Mouse (Mus musculus) ovary, postnatal 36 days (tissue): ENCODE data around the gene Tmem8b.

Experiments
- DNase-seq: peaks from one replicate; pipeline ENCODE4 v3.0.0; 2022; ENCODE audit warnings: low spot score, mixed read lengths

Gene Tmem8b

DNA sequence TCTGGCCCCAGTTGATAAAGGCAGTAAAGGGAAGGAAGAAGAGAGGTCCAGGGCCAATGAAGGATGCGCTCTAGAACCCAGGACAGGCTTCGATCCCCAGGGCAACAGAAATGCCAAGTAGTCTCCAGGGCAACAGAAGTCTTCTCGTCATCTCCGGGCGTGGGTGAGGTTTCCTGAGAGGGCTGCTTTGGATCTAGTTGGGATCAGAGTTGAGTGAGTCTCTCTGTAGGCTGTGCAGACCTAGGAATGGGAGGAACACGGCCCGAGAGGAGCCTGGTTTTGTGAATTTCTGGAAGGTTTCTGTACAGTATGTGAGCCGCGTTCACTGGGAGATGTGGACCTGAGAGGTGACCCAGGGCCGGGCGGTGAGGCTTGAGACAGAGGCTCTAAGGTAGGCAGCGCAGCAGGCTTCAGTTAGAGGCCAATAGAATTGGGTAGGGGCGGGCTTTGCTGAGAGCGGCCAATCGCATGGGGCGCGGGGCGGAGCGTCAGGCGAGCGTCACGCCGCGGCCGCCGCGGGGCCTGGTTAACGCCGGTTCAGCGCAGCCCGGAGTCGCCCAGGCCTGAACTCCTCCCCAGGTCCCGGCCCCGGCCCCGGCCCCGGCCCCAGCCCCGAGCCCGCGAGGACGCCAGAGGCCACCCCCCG lies at the start of gene Tmem8b, which contains the start of gene Fam221b:
Gene Tmem8b (plus strand): TSS at position 190 of the 646 bp plus-strand sequence.
Gene Fam221b (minus strand): TSS at position 364 of the 646 bp plus-strand sequence.
- peak; percentile 89 for DNase-seq

GRCm38 (mm10) chr4:43620146-43620778 lies 48.5 kb upstream of the Tmem8b start:
- no peak for DNase-seq

DNA sequence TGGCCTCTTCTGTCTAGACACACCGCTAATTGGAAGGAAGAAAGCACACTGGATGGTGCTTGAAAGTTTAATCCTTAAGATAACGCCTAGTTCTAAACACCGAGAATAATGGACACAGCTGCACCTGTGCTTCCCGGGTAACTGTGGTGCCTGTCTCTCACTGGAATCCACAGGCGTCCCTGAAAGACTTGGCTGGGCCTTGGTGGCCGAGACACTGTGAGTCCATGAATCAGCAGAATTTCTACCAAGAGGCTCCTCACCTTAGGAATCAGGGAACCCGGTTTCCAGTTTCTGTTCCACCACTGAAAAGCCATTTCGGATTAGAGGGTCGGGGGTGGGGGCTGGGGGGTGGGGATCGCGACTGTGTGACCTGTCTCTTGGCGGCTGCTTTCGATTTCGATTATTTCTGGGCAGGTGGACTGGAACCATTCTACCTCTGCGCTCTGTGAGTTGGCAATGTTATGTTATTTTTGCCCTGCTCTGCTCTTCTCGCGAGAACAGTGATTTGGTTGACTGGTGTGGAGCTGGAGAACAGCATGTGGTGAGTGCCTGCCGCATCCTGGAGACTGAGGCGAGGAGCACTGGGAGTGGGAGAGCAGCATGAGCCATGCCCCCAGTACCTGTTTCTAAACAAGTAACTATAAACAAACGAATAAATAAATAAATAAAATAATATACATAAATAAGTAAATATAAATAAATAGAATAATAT lies 39.5 kb upstream of the Tmem8b start:
- DNase-seq = no peak

GRCm38 (mm10) chr4:43630030-43630581 lies 38.7 kb upstream of the Tmem8b start:
- DNase-seq = peak; percentile 47

DNA sequence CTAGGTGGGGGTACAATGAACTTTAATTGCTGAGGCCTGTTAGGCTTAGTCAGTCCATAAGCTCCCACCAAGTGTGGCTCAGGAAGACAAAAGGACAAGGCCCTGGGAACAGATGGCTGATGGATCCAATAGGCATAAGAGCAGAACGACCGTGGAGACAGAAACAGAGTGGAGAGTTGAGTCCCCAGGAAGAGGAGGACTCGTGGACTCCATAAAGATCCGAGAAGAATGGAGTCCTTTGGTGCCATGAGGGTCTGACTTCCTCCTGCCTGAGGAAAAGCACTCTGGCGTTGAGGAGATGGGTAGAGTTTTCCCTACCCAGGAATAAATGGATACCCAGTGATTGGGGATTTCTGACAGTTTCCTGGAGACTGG lies 38.1 kb upstream of the Tmem8b start:
- no peak for DNase-seq

DNA sequence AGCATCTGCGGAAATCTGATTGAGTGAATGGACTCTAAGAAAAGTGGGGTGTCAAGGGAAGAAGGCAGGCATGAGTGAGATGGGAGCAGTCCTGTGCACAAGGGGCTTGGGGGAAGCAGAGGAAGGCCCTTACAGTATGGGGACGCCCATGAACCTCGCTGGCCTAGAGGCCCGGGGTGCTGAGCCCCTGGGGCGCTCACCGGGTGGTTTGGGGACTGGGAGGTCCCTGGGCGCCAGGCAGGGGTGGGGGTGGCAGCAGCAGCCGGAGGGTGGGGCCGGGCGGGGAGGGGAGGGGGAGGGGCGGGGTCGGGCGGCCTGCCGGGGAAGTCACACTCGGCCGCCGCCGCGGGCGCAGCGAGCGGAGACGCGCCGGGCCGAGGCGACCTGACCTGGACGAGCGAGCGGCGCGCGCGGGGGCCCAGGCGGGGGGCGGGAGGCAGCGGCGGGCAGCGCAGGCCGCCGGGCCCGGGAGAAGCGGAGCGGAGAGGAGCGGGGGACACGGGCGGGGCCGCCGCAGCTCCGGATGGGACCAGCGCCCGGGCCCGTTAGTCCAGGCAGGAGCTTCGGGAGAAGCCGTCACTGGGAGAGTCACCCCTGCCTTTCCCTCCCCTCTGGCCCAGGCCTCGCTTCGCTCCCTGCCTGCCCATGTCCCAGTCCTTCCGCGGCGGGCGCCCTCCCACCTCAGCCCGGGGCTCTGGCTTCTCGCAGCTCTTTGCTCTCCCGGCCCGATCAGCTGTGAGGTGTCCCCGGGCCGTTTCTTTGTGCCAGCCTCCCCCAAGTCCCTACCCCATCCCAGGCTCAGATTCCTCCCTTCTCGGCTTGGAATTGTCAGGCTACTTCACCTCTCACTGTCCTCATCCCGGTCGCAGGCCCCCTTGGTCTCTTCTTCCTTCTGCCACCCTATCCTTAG lies 37.5 kb upstream of the Tmem8b start, which contains the start of gene Npr2:
Gene Npr2 (plus strand): TSS at position 890 of the 910 bp plus-strand sequence.
- DNase-seq = peak; percentile 80

DNA sequence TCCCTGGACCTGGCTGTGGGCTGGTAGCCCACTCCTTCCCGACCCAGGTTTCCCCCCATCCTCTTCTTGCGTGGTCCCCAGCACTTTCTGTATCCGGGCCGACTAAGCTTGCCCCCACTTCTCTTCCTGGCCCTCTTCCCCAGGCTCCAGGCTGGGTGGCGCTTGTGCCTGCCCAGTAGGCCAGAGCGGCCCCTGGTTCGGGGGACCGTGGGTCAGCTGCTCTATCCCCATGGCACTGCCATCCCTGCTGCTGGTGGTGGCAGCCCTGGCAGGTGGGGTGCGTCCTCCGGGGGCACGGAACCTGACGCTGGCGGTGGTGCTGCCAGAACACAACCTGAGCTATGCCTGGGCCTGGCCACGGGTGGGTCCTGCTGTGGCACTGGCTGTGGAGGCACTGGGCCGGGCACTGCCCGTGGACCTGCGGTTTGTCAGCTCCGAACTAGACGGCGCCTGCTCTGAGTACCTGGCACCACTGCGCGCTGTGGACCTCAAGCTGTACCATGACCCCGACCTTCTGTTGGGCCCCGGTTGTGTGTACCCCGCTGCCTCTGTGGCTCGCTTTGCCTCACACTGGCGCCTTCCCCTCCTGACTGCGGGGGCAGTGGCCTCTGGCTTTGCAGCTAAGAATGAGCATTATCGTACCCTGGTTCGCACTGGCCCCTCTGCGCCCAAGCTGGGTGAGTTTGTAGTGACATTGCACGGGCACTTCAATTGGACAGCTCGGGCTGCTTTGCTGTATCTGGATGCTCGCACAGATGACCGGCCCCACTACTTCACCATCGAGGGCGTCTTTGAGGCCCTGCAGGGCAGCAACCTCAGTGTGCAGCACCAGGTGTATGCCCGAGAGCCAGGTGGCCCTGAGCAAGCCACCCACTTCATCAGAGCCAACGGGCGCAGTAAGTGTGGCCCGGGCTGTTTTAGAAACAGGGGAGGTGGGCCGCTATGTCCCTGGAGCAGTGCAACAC lies 36.5 kb upstream of the Tmem8b start:
- peak; percentile 43 for DNase-seq

DNA sequence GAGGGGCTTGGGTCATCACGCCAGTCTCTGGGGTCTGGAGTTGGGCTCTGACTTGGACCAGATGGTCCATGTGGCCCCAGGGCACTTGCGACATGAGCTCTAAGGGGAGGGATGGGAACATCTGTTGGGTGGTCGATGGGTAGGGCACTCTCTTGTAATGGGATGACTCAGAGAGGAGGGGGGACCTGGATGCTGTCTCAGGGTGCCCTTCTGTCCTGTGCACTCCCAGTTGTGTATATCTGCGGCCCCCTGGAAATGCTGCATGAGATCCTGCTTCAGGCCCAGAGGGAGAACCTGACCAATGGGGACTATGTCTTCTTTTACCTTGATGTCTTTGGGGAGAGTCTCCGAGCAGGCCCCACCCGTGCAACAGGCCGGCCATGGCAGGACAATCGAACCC lies 35.5 kb upstream of the Tmem8b start:
- DNase-seq = no peak

GRCm38 (mm10) chr4:43633736-43634135 lies 35.0 kb upstream of the Tmem8b start:
- no peak for DNase-seq

DNA sequence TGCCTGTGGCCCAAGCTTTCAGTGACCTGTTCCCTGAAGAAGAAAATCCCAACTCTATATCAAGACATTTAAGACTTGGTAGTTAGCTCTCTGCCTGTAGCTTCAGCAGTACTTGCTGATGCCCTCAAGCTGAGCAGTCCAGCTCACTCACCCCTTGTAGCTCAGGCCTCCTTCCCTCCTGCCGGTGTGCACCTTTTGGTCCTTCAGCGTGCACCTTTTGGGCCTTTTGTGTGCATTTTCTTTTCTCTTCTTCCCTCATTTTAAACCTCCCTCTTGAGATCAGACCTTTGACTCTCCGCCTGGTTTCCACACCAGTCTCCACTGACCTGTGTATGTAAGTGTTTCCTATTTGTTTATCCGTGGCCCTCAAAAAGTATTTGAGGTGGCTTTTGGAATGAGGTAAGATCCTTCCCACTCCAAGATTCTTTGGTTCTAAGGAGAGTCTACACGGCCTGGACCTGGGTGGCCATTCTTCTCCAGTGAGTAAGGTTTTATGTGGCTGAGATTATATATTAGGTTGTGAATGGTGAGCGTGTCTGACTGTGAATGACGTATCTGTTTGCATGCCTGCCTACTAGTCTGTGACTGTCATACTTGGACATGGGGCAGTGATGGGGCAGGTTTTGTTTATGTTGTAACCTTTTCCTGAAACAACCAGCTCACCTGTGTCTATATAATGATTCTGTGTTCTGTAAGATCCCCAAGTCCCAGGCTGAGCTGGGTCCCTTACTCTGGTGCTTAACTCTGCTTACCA lies 34.0 kb upstream of the Tmem8b start:
- no peak for DNase-seq

- no peak for DNase-seq
These were observed 32.0 kb upstream of the Tmem8b start for GRCm38 (mm10) chr4:43636751-43637150.

DNA sequence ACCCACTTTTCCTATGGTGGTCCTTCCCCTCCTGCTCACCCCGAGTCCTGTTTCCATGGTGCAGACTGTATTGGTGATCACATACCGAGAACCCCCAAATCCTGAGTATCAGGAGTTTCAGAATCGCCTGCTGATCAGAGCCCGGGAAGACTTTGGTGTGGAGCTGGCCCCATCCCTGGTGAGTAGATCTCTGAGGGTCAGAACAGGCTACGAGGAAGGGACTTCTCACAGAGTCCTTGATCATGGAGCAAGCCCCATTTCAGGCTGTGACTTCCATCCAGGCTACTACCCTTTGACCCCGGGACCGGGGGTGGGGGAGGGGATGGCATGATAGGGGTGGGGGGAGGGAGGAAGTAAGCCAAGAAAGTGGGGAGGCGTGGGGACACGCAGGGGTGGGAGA lies 28.7 kb upstream of the Tmem8b start:
- DNase-seq = no peak

GRCm38 (mm10) chr4:43640491-43640890 lies 28.3 kb upstream of the Tmem8b start:
- DNase-seq = no peak

DNA sequence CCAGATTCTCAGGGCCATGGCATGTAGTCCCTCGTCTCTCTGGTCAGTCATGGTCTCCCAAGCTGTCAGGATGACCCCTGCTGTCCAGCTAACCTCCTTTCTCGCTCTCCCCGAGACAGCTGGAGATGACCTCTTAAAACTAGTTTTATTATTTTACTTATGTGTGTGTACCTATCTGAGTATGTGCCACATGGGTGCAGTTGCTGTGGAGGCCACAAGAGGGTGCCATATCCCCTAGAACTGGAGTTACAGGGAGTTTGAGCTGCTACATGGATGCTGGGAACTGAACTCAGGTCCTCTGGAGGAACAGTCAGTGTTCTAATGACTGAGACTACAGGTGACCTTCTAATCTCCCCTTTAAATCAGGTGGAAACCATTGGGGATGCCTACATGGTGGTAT lies 19.0 kb upstream of the Tmem8b start:
- DNase-seq = no peak

DNA sequence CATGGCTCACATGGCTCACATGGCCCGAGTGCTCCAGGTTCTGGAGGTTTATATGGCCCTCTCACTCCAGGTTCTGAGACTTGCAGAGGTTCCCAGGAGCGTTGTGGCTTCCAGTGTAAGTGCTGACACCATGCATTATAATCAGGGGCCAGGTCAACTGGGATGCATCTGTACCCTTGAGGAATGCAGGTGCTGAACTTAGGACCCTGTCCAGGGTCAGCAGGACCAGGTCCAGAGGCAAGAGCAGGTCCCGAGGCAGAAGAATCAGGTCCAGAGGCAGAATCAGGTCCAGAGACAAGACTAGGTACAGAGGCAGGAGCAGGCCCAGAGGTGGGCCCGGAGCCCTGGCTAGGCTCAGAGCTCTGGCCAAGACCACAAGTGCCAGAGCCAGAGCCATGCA lies 16.0 kb upstream of the Tmem8b start:
- no peak for DNase-seq

GRCm38 (mm10) chr4:43653161-43654015 lies 15.4 kb upstream of the Tmem8b start, which contains the start of gene Spag8:
TSS of gene Spag8 (minus strand) at chr4:43653594.
- peak; percentile 57 for DNase-seq

- DNase-seq = no peak
These were observed 13.0 kb upstream of the Tmem8b start for GRCm38 (mm10) chr4:43655656-43656338.
